Mouse (Mus musculus): ENCODE results near the gene Gm10945.

Gene Gm10945

DNA sequence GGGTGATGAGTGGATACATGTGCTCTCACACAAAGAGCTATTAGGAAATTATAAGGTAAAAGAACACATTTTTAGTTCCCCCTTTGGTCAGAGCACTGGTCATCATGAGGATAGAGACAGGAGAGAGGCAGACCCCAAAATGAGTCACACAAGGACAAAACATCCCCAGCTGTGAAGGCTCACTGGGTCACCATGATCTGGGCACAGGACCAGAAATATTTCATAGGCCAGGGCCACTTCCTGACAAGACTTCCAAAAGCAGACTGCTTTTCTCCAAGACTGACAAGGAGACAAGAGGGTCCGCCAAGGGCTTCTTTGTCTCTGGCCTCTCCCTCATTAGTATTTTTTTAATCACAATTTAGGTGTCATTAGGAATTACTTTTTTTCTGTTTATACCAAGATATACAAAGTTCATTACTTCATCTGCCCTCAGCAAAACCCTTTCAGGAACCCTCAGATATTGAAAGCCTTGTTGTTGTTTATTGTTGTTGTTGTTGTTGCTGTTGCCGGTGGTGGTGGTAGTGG, at the start of gene Gm10945:
TSS of gene Gm10945 (minus strand) at position 475 of the 525 bp plus-strand sequence.
- DNase-seq = no peak

DNA sequence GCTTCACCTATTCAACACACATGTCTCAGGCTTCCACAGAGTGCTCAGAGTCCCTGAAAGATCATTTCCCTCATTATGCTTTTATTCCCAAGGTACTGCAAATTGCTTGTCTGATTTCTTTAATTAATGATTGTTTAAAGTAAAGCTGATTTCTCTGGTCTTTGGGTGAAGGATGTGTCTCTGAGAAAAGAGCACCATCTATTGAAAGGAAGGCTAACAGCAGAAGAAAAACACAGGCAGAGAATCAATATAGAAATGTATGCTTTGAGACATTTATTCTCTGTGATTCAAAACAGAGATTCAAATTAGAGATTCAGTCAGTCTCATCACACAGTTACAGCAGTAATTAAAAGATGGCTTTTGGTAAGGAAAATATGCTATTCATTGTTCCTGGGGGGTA, 28.7 kb upstream of the Gm10945 start:
- no peak for DNase-seq

- DNase-seq = peak in 1 of 2 experiments; percentile 4
Observed at GRCm38 (mm10) chr10:6788517-6789237, 27.1 kb upstream of the Gm10945 start.

GRCm38 (mm10) chr10:6758206-6758605, 3.4 kb downstream of the Gm10945 start, which contains the start of gene Oprm1:
Oprm1 (plus strand) TSS chr10:6758506.
- DNase-seq = no peak

- DNase-seq = no peak
Observed at GRCm38 (mm10) chr10:6753375-6753774, 8.2 kb downstream of the Gm10945 start.

- no peak for DNase-seq
Observed at GRCm38 (mm10) chr10:6728469-6728868, 33.1 kb downstream of the Gm10945 start.

DNA sequence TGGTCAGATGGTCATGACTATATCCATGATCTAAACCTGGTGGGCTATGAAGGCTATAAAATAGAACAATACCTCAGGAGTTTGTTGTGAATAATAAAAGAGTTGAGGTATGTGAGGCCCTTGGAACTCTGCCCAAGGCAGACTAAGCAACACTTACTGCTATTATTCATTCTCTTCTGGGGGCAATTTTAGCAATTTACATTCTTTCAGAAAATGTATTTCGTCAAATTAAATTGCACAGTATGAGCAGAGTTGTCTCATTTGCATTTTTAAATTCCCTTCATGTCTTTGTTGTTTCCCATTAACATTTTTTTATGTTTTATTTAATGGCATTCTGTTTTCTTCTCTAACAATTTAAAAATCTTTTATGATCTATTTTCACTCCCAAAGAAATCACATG, 37.8 kb downstream of the Gm10945 start:
- no peak for DNase-seq

GRCm38 (mm10) chr10:6717181-6717948, 44.2 kb downstream of the Gm10945 start:
- DNase-seq = no peak

DNA sequence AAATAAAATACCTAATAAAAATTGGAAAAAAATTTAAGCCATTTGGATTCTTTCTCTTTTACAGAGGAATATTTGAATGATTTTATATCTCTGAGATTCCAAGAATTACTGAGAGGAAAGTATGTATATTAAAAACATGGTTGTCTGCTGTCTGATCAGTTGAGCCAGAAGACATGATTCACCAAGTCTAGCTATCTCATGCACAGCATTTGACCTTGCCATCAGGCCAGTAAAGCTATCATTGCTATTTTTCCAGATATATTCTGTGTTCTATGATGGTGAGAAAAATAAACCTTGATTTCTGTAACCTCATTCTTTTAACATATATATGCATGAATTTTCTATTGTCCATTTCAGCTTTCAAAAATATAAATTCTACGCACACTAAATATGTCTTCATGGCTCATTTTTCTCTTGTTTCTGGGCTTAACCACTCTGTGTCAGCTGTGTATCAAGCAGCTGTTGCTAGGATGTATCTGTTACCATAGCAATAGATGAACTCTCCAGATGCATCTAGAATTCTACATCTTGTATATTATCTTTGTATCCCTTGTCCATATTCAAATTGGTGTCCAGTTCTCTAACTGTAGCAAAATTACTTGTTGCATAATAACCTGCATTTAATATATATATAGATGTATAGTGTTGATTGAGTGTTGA, 56.2 kb downstream of the Gm10945 start:
- no peak for DNase-seq

DNA sequence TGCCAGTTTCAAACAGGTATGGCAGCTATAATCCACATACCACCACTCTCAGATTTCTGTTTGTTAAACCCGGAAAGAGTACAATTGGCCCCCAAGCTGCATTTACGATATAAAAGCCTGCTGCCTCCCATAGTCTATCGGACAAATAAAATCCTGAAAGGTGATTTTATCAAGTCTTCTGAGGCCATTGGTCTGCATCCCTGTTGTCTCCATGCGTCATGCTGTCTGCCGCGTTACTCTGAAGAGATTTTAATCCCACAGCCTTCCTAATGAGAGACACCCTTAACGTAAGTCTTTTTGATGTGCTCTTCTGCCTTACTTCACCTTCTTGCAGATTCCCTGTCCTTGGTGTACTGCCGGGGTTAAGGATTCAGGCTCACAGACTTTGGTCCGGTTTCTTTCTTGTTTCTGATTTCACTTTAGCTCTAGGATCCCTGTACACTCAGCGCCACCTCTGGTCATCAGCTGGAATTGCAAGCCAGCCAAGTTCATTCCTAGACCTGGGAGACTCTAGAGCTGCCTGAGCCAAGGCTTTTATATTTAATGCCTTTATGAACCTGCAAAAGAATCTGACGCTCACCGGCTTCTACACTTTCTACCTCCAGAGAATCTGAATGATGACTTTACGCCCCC, 67.2 kb downstream of the Gm10945 start:
- peak; percentile 40 to 64 for DNase-seq
